Mouse (Mus musculus) heart, embryonic 16.5 days (tissue): ENCODE results near the gene Spon2. TPM values are rescaled to one million over a fixed set of nuclear protein-coding genes. Genes with fewer than 3 reads are reported as not detected.

Experiments used
- ATAC-seq: fragments of 200-750 bp; cut with Nextera tagmentation; replicated peaks from 2 replicates; pipeline ENCODE4 v1.8.0; 2017; ENCODE audit warnings: moderate number of reproducible peaks; ENCODE audit not compliant: insufficient read depth, low FRiP score; ENCODE audit errors: extremely low read depth
- H3K27ac ChIP-seq: fragments of 300-500 bp; sonication (generic); 2 replicates; pipeline ENCODE4 v1.5.1; 2014; ENCODE audit warnings: mild to moderate bottlenecking, low read length, control low read depth, moderate library complexity
- H3K27me3 ChIP-seq: fragments of 300-500 bp; sonication (generic); 2 replicates; pipeline ENCODE4 v1.6.1; 2014; ENCODE audit warnings: low read length, mixed read lengths; ENCODE audit not compliant: control insufficient read depth, insufficient read depth
- H3K36me3 ChIP-seq: fragments of 300-500 bp; sonication (generic); 2 replicates; pipeline ENCODE4 v1.6.1; 2014; ENCODE audit not compliant: control insufficient read depth, insufficient read depth
- H3K4me1 ChIP-seq: fragments of 300-500 bp; sonication (generic); 2 replicates; pipeline ENCODE4 v1.6.1; 2014; ENCODE audit warnings: low read length, mixed read lengths; ENCODE audit not compliant: control insufficient read depth, insufficient read depth
- H3K4me2 ChIP-seq: fragments of 300-500 bp; sonication (generic); 2 replicates; pipeline ENCODE4 v1.6.1; 2014; ENCODE audit warnings: low read depth, mild to moderate bottlenecking, control low read depth, low read length
- H3K4me3 ChIP-seq: fragments of 300-500 bp; sonication (generic); 2 replicates; pipeline ENCODE4 v1.5.1; 2014; ENCODE audit warnings: mild to moderate bottlenecking, control low read depth, low read length
- H3K9ac ChIP-seq: fragments of 300-500 bp; sonication (generic); 2 replicates; pipeline ENCODE4 v1.6.1; 2014; ENCODE audit warnings: low read length, control low read depth
- H3K9me3 ChIP-seq: fragments of 300-500 bp; sonication (generic); replicated peaks from 2 replicates; pipeline ENCODE4 v1.6.1; 2016; ENCODE audit warnings: low read length; ENCODE audit not compliant: control insufficient read depth
- WGBS: fragments of 180-500 bp; shearing (Covaris S2); extraction: QIAGEN DNeasy Blood & Tissue Kit; methylation state at CpG from one replicate; pipeline ENCODE4 v1.1.7; 2014; 5-methylcytosine and 5-hydroxymethylcytosine counted together
- polyA plus RNA-seq: library from polyadenylated mRNA; unstranded; fragments of >200 nt; fragmentation: Nextera tagmentation; extraction: Ambion mirVana; gene quantifications from 2 replicates; pipeline ENCODE4 v1.2.1, GENCODE M21; 2015

Gene Spon2
- polyA plus RNA-seq, 1 experiment from 2014 or later: 67.2 TPM

GRCm38 (mm10) chr5:33207136-33207535, 11.1 kb downstream of the Spon2 start:
- H3K27me3 ChIP-seq: no peaks in the 10 kb centered on the region
- no peak overlapping the region for H3K27ac ChIP-seq
- no peak overlapping the region for H3K4me3 ChIP-seq
- no peaks in the 10 kb centered on the region for H3K36me3 ChIP-seq
- no peak overlapping the region for H3K9ac ChIP-seq
- 49% methylated on average over 9 of the region's 9 CpGs for WGBS
- no peaks in the 10 kb centered on the region for H3K9me3 ChIP-seq
- no peak overlapping the region for H3K4me2 ChIP-seq
- ATAC-seq: no peak
- no peaks in the 10 kb centered on the region for H3K4me1 ChIP-seq

- Histone ChIP-seq H3K4me1 (no peaks in the 10 kb centered on the region), H3K27me3 (no peaks in the 10 kb centered on the region), H3K36me3 (no peaks in the 10 kb centered on the region), H3K4me2 (no peak overlapping the region), H3K9ac (no peak overlapping the region), H3K27ac (no peak overlapping the region), H3K4me3 (no peak overlapping the region), H3K9me3 (no peaks in the 10 kb centered on the region)
- ATAC-seq: no peak
- WGBS: 70% methylated on average over 7 of the region's 7 CpGs
Observed at GRCm38 (mm10) chr5:33206328-33206727, 11.9 kb downstream of the Spon2 start.

- 67% methylated on average over 7 of the region's 7 CpGs for WGBS
Observed at GRCm38 (mm10) chr5:33204284-33204683, 14.0 kb downstream of the Spon2 start.

GRCm38 (mm10) chr5:33203691-33204242, 14.5 kb downstream of the Spon2 start:
- no peaks in the 10 kb centered on the region for H3K9me3 ChIP-seq
- ATAC-seq: peak; percentile 81
- H3K4me1 ChIP-seq: no peaks in the 10 kb centered on the region
- H3K27ac ChIP-seq: no peak overlapping the region
- H3K36me3 ChIP-seq: no peaks in the 10 kb centered on the region
- 9% methylated on average over 9 of the region's 9 CpGs for WGBS
- H3K4me2 ChIP-seq: peak overlapping the region; percentile 63
- H3K9ac ChIP-seq: no peak overlapping the region
- no peaks in the 10 kb centered on the region for H3K27me3 ChIP-seq
- peak overlapping the region; percentile 32; the same call in 1 of the 2 replicates for H3K4me3 ChIP-seq

More at GRCm38 (mm10) chr5:33204284-33204683, 14.0 kb downstream of the Spon2 start:
- H3K9me3 ChIP-seq: no peaks in the 10 kb centered on the region
- H3K9ac ChIP-seq: no peak overlapping the region
- ATAC-seq: no peak
- no peaks in the 10 kb centered on the region for H3K27me3 ChIP-seq
- no peaks in the 10 kb centered on the region for H3K4me1 ChIP-seq
- no peaks in the 10 kb centered on the region for H3K36me3 ChIP-seq
- no peak overlapping the region for H3K27ac ChIP-seq
- H3K4me3 ChIP-seq: no peak overlapping the region
- no peak overlapping the region; the same call in 1 of the 2 replicates for H3K4me2 ChIP-seq

GRCm38 (mm10) chr5:33203171-33203565, 15.1 kb downstream of the Spon2 start:
- H3K36me3 ChIP-seq: no peaks in the 10 kb centered on the region
- 71% methylated on average over 6 of the region's 6 CpGs for WGBS
- H3K9me3 ChIP-seq: no peaks in the 10 kb centered on the region
- no peaks in the 10 kb centered on the region for H3K4me1 ChIP-seq
- no peak overlapping the region for H3K27ac ChIP-seq
- no peak overlapping the region for H3K9ac ChIP-seq
- no peaks in the 10 kb centered on the region for H3K27me3 ChIP-seq
- H3K4me3 ChIP-seq: no peak overlapping the region
- H3K4me2 ChIP-seq: no peak overlapping the region
- no peak for ATAC-seq

GRCm38 (mm10) chr5:33202516-33203170, 15.6 kb downstream of the Spon2 start:
- no peak overlapping the region for H3K4me2 ChIP-seq
- no peak overlapping the region for H3K9ac ChIP-seq
- no peaks in the 10 kb centered on the region for H3K27me3 ChIP-seq
- H3K9me3 ChIP-seq: no peaks in the 10 kb centered on the region
- H3K27ac ChIP-seq: no peak overlapping the region
- 78% methylated on average over 13 of the region's 13 CpGs for WGBS
- no peaks in the 10 kb centered on the region for H3K36me3 ChIP-seq
- H3K4me3 ChIP-seq: no peak overlapping the region
- ATAC-seq: no peak
- H3K4me1 ChIP-seq: no peaks in the 10 kb centered on the region

GRCm38 (mm10) chr5:33201697-33202096, 16.6 kb downstream of the Spon2 start:
- no peak overlapping the region for H3K27ac ChIP-seq
- no peak overlapping the region for H3K9ac ChIP-seq
- 45% methylated on average over 13 of the region's 13 CpGs for WGBS
- H3K9me3 ChIP-seq: no peaks in the 10 kb centered on the region
- no peak overlapping the region for H3K4me3 ChIP-seq
- no peaks in the 10 kb centered on the region for H3K4me1 ChIP-seq
- no peak for ATAC-seq
- H3K36me3 ChIP-seq: no peaks in the 10 kb centered on the region
- no peak overlapping the region for H3K4me2 ChIP-seq
- H3K27me3 ChIP-seq: no peaks in the 10 kb centered on the region

GRCm38 (mm10) chr5:33200071-33200470, 18.2 kb downstream of the Spon2 start:
- Histone ChIP-seq H3K27me3 (no peaks in the 10 kb centered on the region), H3K4me3 (no peak overlapping the region), H3K4me1 (no peaks in the 10 kb centered on the region), H3K4me2 (no peak overlapping the region), H3K36me3 (no peaks in the 10 kb centered on the region), H3K27ac (no peak overlapping the region), H3K9me3 (no peaks in the 10 kb centered on the region), H3K9ac (no peak overlapping the region)
- ATAC-seq: no peak
- WGBS: 29% methylated on average over 1 of the region's 1 CpGs

GRCm38 (mm10) chr5:33195246-33195852, 22.9 kb downstream of the Spon2 start:
- Histone ChIP-seq H3K36me3 (no peaks in the 10 kb centered on the region), H3K27me3 (no peaks in the 10 kb centered on the region), H3K4me1 (peaks cover 8% of the 10 kb centered on the region), H3K4me2 (no peak overlapping the region), H3K27ac (no peak overlapping the region), H3K9ac (no peak overlapping the region), H3K4me3 (no peak overlapping the region), H3K9me3 (no peaks in the 10 kb centered on the region)
- 0 out of 2 replicates have a peak, but pooled peaks have one; percentile 37 for ATAC-seq
- WGBS: 59% methylated on average over 9 of the region's 9 CpGs
